Mouse (Mus musculus): ENCODE results near the gene Gnl3l. TPM values are rescaled to one million over a fixed set of nuclear protein-coding genes. Genes with fewer than 3 reads are reported as not detected.

Gnl3l gene
- polyA plus RNA-seq, 1 experiment from 2014 or later, result 20.7 TPM

- no peak for ATAC-seq
- H3K4me3 ChIP-seq (ENCODE audit: low read length), result no peak overlapping the region
Observed at GRCm38 (mm10) chrX:150981621-150982020, 35.5 kb downstream of the Gnl3l start.

GRCm38 (mm10) chrX:150975424-150975823, 41.7 kb downstream of the Gnl3l start:
- no peaks in the 10 kb centered on the region for H3K36me3 ChIP-seq (ENCODE audit: control insufficient read depth, insufficient read depth, low read length)
- no peak overlapping the region for H3K4me3 ChIP-seq (ENCODE audit: low read length)
- H3K4me1 ChIP-seq (ENCODE audit: control insufficient read depth, insufficient read depth, low read length), result no peaks in the 10 kb centered on the region
- H3K27me3 ChIP-seq (replicated peaks; ENCODE audit: control insufficient read depth, insufficient read depth, low read length), result no peaks in the 10 kb centered on the region
- no peak overlapping the region for H3K9ac ChIP-seq (ENCODE audit: low read depth, low read length)
- H3K27ac ChIP-seq (ENCODE audit: low read length), result no peak overlapping the region
- WGBS, result 81% methylated on average over 5 of the region's 5 CpGs
- peak; percentile 79 for ATAC-seq
- H3K9me3 ChIP-seq (ENCODE audit: control insufficient read depth, low read length), result no peaks in the 10 kb centered on the region
- no peak overlapping the region for H3K4me2 ChIP-seq (ENCODE audit: low read depth, low read length)

More at GRCm38 (mm10) chrX:150981621-150982020, 35.5 kb downstream of the Gnl3l start:
- Histone ChIP-seq H3K36me3 (ENCODE audit: control insufficient read depth, insufficient read depth, low read length) (no peaks in the 10 kb centered on the region), H3K27me3 (replicated peaks; ENCODE audit: control insufficient read depth, insufficient read depth, low read length) (no peaks in the 10 kb centered on the region), H3K4me1 (ENCODE audit: control insufficient read depth, insufficient read depth, low read length) (no peaks in the 10 kb centered on the region), H3K4me2 (ENCODE audit: low read depth, low read length) (no peak overlapping the region), H3K27ac (ENCODE audit: low read length) (no peak overlapping the region), H3K9me3 (ENCODE audit: control insufficient read depth, low read length) (no peaks in the 10 kb centered on the region), H3K9ac (ENCODE audit: low read depth, low read length) (no peak overlapping the region)
- 78% methylated on average over 1 of the region's 1 CpGs for WGBS

GRCm38 (mm10) chrX:150963027-150963426, 54.1 kb downstream of the Gnl3l start:
- H3K4me3 ChIP-seq (ENCODE audit: low read length), result no peak overlapping the region
- H3K4me2 ChIP-seq (ENCODE audit: low read depth, low read length), result no peak overlapping the region
- H3K9ac ChIP-seq (ENCODE audit: low read depth, low read length), result no peak overlapping the region
- no peaks in the 10 kb centered on the region for H3K27me3 ChIP-seq (replicated peaks; ENCODE audit: control insufficient read depth, insufficient read depth, low read length)
- 27% methylated on average over 2 of the region's 2 CpGs for WGBS
- H3K9me3 ChIP-seq (ENCODE audit: control insufficient read depth, low read length), result no peaks in the 10 kb centered on the region
- no peaks in the 10 kb centered on the region for H3K4me1 ChIP-seq (ENCODE audit: control insufficient read depth, insufficient read depth, low read length)
- no peak for ATAC-seq
- H3K27ac ChIP-seq (ENCODE audit: low read length), result no peak overlapping the region
- no peaks in the 10 kb centered on the region for H3K36me3 ChIP-seq (ENCODE audit: control insufficient read depth, insufficient read depth, low read length)

GRCm38 (mm10) chrX:150960702-150961101, 56.4 kb downstream of the Gnl3l start:
- no peaks in the 10 kb centered on the region for H3K27me3 ChIP-seq (replicated peaks; ENCODE audit: control insufficient read depth, insufficient read depth, low read length)
- no peak overlapping the region for H3K4me2 ChIP-seq (ENCODE audit: low read depth, low read length)
- H3K36me3 ChIP-seq (ENCODE audit: control insufficient read depth, insufficient read depth, low read length), result no peaks in the 10 kb centered on the region
- no peak overlapping the region for H3K4me3 ChIP-seq (ENCODE audit: low read length)
- no peak for ATAC-seq
- no peak overlapping the region for H3K27ac ChIP-seq (ENCODE audit: low read length)
- H3K9me3 ChIP-seq (ENCODE audit: control insufficient read depth, low read length), result no peaks in the 10 kb centered on the region
- no peaks in the 10 kb centered on the region for H3K4me1 ChIP-seq (ENCODE audit: control insufficient read depth, insufficient read depth, low read length)
- H3K9ac ChIP-seq (ENCODE audit: low read depth, low read length), result no peak overlapping the region
- WGBS, result 59% methylated on average over 5 of the region's 5 CpGs

- Histone ChIP-seq H3K27ac (ENCODE audit: low read length) (peak overlapping the region; percentile 42; the same call in 1 of the 2 replicates), H3K27me3 (replicated peaks; ENCODE audit: control insufficient read depth, insufficient read depth, low read length) (0 out of 2 replicates have a peak, but pooled peaks cover 3% of the 10 kb centered on the region), H3K36me3 (ENCODE audit: control insufficient read depth, insufficient read depth, low read length) (no peaks in the 10 kb centered on the region), H3K9ac (ENCODE audit: low read depth, low read length) (no peak overlapping the region; the same call in 1 of the 2 replicates), H3K4me1 (ENCODE audit: control insufficient read depth, insufficient read depth, low read length) (no peaks in the 10 kb centered on the region), H3K4me3 (ENCODE audit: low read length) (peak overlapping the region; percentile 23; the same call in 1 of the 2 replicates), H3K9me3 (ENCODE audit: control insufficient read depth, low read length) (no peaks in the 10 kb centered on the region), H3K4me2 (ENCODE audit: low read depth, low read length) (peak overlapping the region; percentile 33; the same call in 1 of the 2 replicates)
- 19% methylated on average over 25 of the region's 25 CpGs for WGBS
- peak; percentile 97 for ATAC-seq
Observed at GRCm38 (mm10) chrX:150956522-150957300, 60.4 kb downstream of the Gnl3l start.

GRCm38 (mm10) chrX:150956016-150956415, 61.1 kb downstream of the Gnl3l start:
- Histone ChIP-seq H3K4me1 (ENCODE audit: control insufficient read depth, insufficient read depth, low read length) (no peaks in the 10 kb centered on the region), H3K9ac (ENCODE audit: low read depth, low read length) (no peak overlapping the region), H3K36me3 (ENCODE audit: control insufficient read depth, insufficient read depth, low read length) (no peaks in the 10 kb centered on the region), H3K27ac (ENCODE audit: low read length) (no peak overlapping the region; the same call in 1 of the 2 replicates), H3K4me3 (ENCODE audit: low read length) (0 out of 2 replicates have a peak overlapping the region, but pooled peaks have one; percentile 23), H3K27me3 (replicated peaks; ENCODE audit: control insufficient read depth, insufficient read depth, low read length) (0 out of 2 replicates have a peak, but pooled peaks cover 3% of the 10 kb centered on the region), H3K4me2 (ENCODE audit: low read depth, low read length) (0 out of 2 replicates have a peak overlapping the region, but pooled peaks have one; percentile 33), H3K9me3 (ENCODE audit: control insufficient read depth, low read length) (no peaks in the 10 kb centered on the region)
- WGBS, result 59% methylated on average over 1 of the region's 1 CpGs
- peak; percentile 26; the same call in 1 of the 2 replicates for ATAC-seq

- ATAC-seq, result no peak
- Histone ChIP-seq H3K4me3 (ENCODE audit: low read length) (no peak overlapping the region), H3K27me3 (replicated peaks; ENCODE audit: control insufficient read depth, insufficient read depth, low read length) (0 out of 2 replicates have a peak, but pooled peaks cover 3% of the 10 kb centered on the region), H3K9ac (ENCODE audit: low read depth, low read length) (no peak overlapping the region), H3K4me1 (ENCODE audit: control insufficient read depth, insufficient read depth, low read length) (no peaks in the 10 kb centered on the region), H3K4me2 (ENCODE audit: low read depth, low read length) (no peak overlapping the region), H3K9me3 (ENCODE audit: control insufficient read depth, low read length) (no peaks in the 10 kb centered on the region), H3K36me3 (ENCODE audit: control insufficient read depth, insufficient read depth, low read length) (no peaks in the 10 kb centered on the region), H3K27ac (ENCODE audit: low read length) (peak overlapping the region; percentile 41; the same call in 1 of the 2 replicates)
- 50% methylated on average over 2 of the region's 2 CpGs for WGBS
Observed at GRCm38 (mm10) chrX:150955441-150955840, 61.7 kb downstream of the Gnl3l start.

GRCm38 (mm10) chrX:150954721-150955120, 62.4 kb downstream of the Gnl3l start:
- H3K27me3 ChIP-seq (replicated peaks; ENCODE audit: control insufficient read depth, insufficient read depth, low read length), result 0 out of 2 replicates have a peak, but pooled peaks cover 3% of the 10 kb centered on the region
- no peaks in the 10 kb centered on the region for H3K36me3 ChIP-seq (ENCODE audit: control insufficient read depth, insufficient read depth, low read length)
- no peak overlapping the region for H3K4me2 ChIP-seq (ENCODE audit: low read depth, low read length)
- H3K9ac ChIP-seq (ENCODE audit: low read depth, low read length), result no peak overlapping the region
- H3K4me1 ChIP-seq (ENCODE audit: control insufficient read depth, insufficient read depth, low read length), result no peaks in the 10 kb centered on the region
- WGBS, result 71% methylated on average over 1 of the region's 1 CpGs
- no peak overlapping the region for H3K4me3 ChIP-seq (ENCODE audit: low read length)
- H3K9me3 ChIP-seq (ENCODE audit: control insufficient read depth, low read length), result no peaks in the 10 kb centered on the region
- H3K27ac ChIP-seq (ENCODE audit: low read length), result no peak overlapping the region
- ATAC-seq, result no peak

Measured in intestine, embryonic 16.5 days (tissue).